Mouse (Mus musculus) CD4-positive helper T cell, adult 2 months (primary cell): ENCODE measurements around the gene Qdpr.

ENCODE experiments used
- DNase-seq: peaks from one replicate; pipeline ENCODE4 v3.0.0-alpha.2; 2012; ENCODE audit warnings: low read depth, missing footprints, low spot score

Qdpr gene

GRCm38 (mm10) chr5:45449831-45450716 is at the start of gene Qdpr:
TSS of gene Qdpr (minus strand) at chr5:45450236.
- peak; percentile 100 for DNase-seq

GRCm38 (mm10) chr5:45497564-45497963 is 47.5 kb upstream of the Qdpr start:
- no peak for DNase-seq

GRCm38 (mm10) chr5:45496930-45497550 is 47.0 kb upstream of the Qdpr start:
- DNase-seq, result no peak

GRCm38 (mm10) chr5:45496479-45496878 is 46.4 kb upstream of the Qdpr start:
- DNase-seq, result no peak

GRCm38 (mm10) chr5:45496042-45496441 is 46.0 kb upstream of the Qdpr start:
- no peak for DNase-seq

GRCm38 (mm10) chr5:45495429-45495975 is 45.5 kb upstream of the Qdpr start:
- no peak for DNase-seq

GRCm38 (mm10) chr5:45494093-45494755 is 44.2 kb upstream of the Qdpr start:
- no peak for DNase-seq

- DNase-seq, result peak; percentile 97
These were observed 43.4 kb upstream of the Qdpr start, which contains the start of gene Lap3 for GRCm38 (mm10) chr5:45493191-45494092. TSS of gene Lap3 (plus strand) at chr5:45493374.

- DNase-seq, result no peak
These were observed 41.7 kb upstream of the Qdpr start for GRCm38 (mm10) chr5:45491776-45492175.

- DNase-seq, result no peak
These were observed 33.6 kb upstream of the Qdpr start for GRCm38 (mm10) chr5:45483654-45484053.

- no peak for DNase-seq
These were observed 32.6 kb upstream of the Qdpr start for GRCm38 (mm10) chr5:45482607-45483006.

- DNase-seq, result no peak
These were observed 31.1 kb upstream of the Qdpr start for GRCm38 (mm10) chr5:45481125-45481524.

- no peak for DNase-seq
These were observed 30.0 kb upstream of the Qdpr start for GRCm38 (mm10) chr5:45480066-45480465.

GRCm38 (mm10) chr5:45477601-45478000 is 27.6 kb upstream of the Qdpr start:
- no peak for DNase-seq

GRCm38 (mm10) chr5:45476288-45476687 is 26.3 kb upstream of the Qdpr start:
- DNase-seq, result no peak

GRCm38 (mm10) chr5:45475771-45476170 is 25.7 kb upstream of the Qdpr start:
- no peak for DNase-seq

GRCm38 (mm10) chr5:45474758-45475157 is 24.7 kb upstream of the Qdpr start:
- no peak for DNase-seq

GRCm38 (mm10) chr5:45474215-45474614 is 24.2 kb upstream of the Qdpr start:
- peak; percentile 63 for DNase-seq

GRCm38 (mm10) chr5:45473521-45473920 is 23.5 kb upstream of the Qdpr start:
- DNase-seq, result no peak

GRCm38 (mm10) chr5:45472880-45473450 is 22.9 kb upstream of the Qdpr start:
- no peak for DNase-seq

- no peak for DNase-seq
These were observed 4.4 kb upstream of the Qdpr start for GRCm38 (mm10) chr5:45454456-45454855.
